Mouse (Mus musculus) C2C12 (cell line): ENCODE results near the gene T.

Experiments
- CTCF ChIP-seq: IDR thresholded peaks from one replicate; pipeline ENCODE4 v1.5.1; 2011; ENCODE audit not compliant: control insufficient read depth, insufficient read depth, insufficient read length
- FOSL1 ChIP-seq: IDR thresholded peaks from one replicate; pipeline ENCODE4 v1.8.0; 2011; ENCODE audit warnings: mild to moderate bottlenecking, low read length; ENCODE audit not compliant: poor library complexity, insufficient read depth, severe bottlenecking

GRCm38 (mm10) chr17:8461568-8461967, 27.3 kb downstream of the T start:
- TF ChIP-seq CTCF (no peak), FOSL1 (no peak)
